Mouse (Mus musculus): ENCODE measurements around the gene Tmem19. TPM values are rescaled to one million over a fixed set of nuclear protein-coding genes. Genes with fewer than 3 reads are reported as not detected.

The Tmem19 gene
- total and polyA plus RNA-seq, 3 experiments = 8.6 to 15.1 (median 12.1) TPM

DNA sequence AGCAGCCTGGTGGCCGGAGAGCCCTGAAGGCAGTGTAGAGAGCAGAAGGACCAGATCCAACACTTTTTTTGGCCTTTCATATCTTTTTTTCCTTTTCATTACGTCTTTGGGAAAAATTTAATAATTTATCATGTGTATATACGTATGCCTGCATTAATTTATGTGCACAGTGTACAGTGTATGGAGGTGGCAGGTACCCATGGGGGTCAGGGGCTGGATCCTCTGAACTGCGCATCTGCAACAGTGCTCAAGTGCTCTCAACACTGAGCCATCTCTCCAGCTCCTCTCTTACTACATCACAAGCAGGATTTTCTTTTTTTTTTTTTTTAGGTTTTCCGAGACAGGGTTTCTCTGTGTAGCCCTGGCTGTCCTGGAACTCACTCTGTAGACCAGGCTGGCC is 64.7 kb downstream of the Tmem19 start:
- intact Hi-C loops (cut with DNase I) = no loop called here
- Histone ChIP-seq H3K9ac (ENCODE audit: low read depth, low read length) (no peak overlapping the region), H3K4me1 (ENCODE audit: control insufficient read depth, insufficient read depth, low read length) (peaks cover 2% of the 10 kb centered on the region), H3K36me3 (ENCODE audit: control insufficient read depth, insufficient read depth, low read length) (peaks cover 15% of the 10 kb centered on the region), H3K27ac (no peak overlapping the region), H3K27me3 (ENCODE audit: control insufficient read depth, insufficient read depth, low read length) (no peaks in the 10 kb centered on the region), H3K79me2 (replicated peaks; ENCODE audit: control insufficient read depth, insufficient read depth, low read length) (no peaks in the 10 kb centered on the region; the same call in 1 of the 2 replicates), H3K4me3 (no peak overlapping the region)
- no peak for DNase-seq
- TF ChIP-seq EP300 (IDR thresholded peaks at IDR 0.05; ENCODE audit: insufficient read depth, low read depth, low read length) (no peak), CTCF (IDR thresholded peaks at IDR 0.05) (no peak), POLR2A (IDR thresholded peaks at IDR 0.05; ENCODE audit: insufficient read depth, low read depth, low read length) (no peak)
- 84% methylated on average over 5 of the region's 5 CpGs for WGBS

DNA sequence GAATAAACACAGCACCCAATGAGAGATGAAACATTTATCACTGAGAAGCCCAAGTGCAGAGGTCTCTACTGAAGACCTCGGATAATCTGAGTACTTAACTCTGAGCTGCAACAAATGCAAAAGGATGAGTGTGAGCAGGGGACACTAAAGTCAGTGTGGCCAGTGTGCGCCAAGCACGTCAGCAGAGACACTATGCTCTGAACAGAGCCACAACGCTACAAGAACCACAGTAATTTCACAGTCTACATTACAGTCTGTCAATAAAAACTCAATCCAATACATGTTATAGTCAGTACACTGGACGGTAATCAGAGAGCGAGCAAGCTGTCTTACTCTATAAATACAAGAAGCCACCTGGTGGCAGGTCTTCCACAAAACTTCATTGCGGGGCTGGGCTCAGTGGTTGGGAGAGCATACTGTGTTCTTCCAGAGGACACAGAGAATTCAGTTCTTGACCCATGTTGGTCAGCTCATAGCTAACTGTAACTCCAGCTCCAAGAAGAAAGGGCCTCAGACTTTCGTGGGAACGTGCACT is 65.8 kb downstream of the Tmem19 start:
- no peak overlapping the region for H3K27ac ChIP-seq
- peaks cover 15% of the 10 kb centered on the region for H3K36me3 ChIP-seq (ENCODE audit: control insufficient read depth, insufficient read depth, low read length)
- H3K4me3 ChIP-seq = no peak overlapping the region
- intact Hi-C loops (cut with DNase I) = no loop called here
- TF ChIP-seq CTCF (IDR thresholded peaks at IDR 0.05) = peak; percentile 16; the same call in 1 of the 2 replicates
- no peak for TF ChIP-seq POLR2A (IDR thresholded peaks at IDR 0.05; ENCODE audit: insufficient read depth, low read depth, low read length)
- TF ChIP-seq EP300 (IDR thresholded peaks at IDR 0.05; ENCODE audit: insufficient read depth, low read depth, low read length) = no peak
- no peaks in the 10 kb centered on the region; the same call in 1 of the 2 replicates for H3K79me2 ChIP-seq (replicated peaks; ENCODE audit: control insufficient read depth, insufficient read depth, low read length)
- H3K27me3 ChIP-seq (ENCODE audit: control insufficient read depth, insufficient read depth, low read length) = no peaks in the 10 kb centered on the region
- H3K9ac ChIP-seq (ENCODE audit: low read depth, low read length) = no peak overlapping the region
- H3K4me1 ChIP-seq (ENCODE audit: control insufficient read depth, insufficient read depth, low read length) = peaks cover 2% of the 10 kb centered on the region
- no peak for DNase-seq
- 78% methylated on average over 9 of the region's 9 CpGs for WGBS

DNA sequence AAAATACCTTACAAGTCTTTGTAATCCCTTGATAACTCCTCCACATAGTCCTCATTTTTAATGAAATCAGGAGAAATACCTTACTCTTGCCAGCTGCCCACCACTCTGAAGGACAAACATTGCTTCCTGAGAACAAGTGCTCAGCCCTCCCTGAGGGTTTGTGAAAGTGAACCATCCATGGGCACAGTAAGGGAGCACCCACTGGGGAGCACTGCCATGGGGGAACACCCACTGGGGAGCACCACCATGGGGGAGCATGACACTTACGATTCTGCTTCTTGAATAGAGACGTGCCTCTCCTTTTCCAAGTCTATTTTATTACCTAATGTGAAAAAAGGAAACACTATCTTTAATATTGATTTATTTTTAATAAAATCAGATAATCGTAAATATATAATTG is 67.1 kb downstream of the Tmem19 start:
- Histone ChIP-seq H3K27me3 (ENCODE audit: control insufficient read depth, insufficient read depth, low read length) (no peaks in the 10 kb centered on the region), H3K79me2 (replicated peaks; ENCODE audit: control insufficient read depth, insufficient read depth, low read length) (no peaks in the 10 kb centered on the region; the same call in 1 of the 2 replicates), H3K4me1 (ENCODE audit: control insufficient read depth, insufficient read depth, low read length) (peaks cover 2% of the 10 kb centered on the region), H3K4me3 (no peak overlapping the region), H3K36me3 (ENCODE audit: control insufficient read depth, insufficient read depth, low read length) (peaks cover 9% of the 10 kb centered on the region), H3K9ac (ENCODE audit: low read depth, low read length) (no peak overlapping the region), H3K27ac (no peak overlapping the region)
- no peak for DNase-seq
- 92% methylated on average over 3 of the region's 3 CpGs for WGBS
- intact Hi-C loops (cut with DNase I) = no loop called here
- TF ChIP-seq CTCF (IDR thresholded peaks at IDR 0.05) (no peak), EP300 (IDR thresholded peaks at IDR 0.05; ENCODE audit: insufficient read depth, low read depth, low read length) (no peak), POLR2A (IDR thresholded peaks at IDR 0.05; ENCODE audit: insufficient read depth, low read depth, low read length) (no peak)

DNA sequence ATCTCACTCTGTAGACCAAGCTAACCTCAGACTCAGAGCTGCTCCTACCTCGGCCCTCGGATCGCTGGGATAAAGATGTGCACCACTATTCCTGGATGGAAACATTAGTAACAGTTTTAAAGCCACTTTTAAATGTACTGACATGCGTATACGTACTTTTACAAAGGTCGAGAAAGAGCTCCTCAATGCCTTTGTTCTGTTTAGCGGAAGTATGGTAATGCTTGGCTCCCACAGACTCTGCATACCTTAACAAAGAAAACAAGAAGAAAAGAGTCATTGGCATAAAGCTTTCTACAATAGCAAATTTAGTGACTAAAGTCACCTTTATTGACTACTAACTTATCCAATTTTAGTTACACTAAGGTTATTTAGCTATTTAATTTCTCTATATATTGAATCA is 67.6 kb downstream of the Tmem19 start:
- Histone ChIP-seq H3K36me3 (ENCODE audit: control insufficient read depth, insufficient read depth, low read length) (peaks cover 6% of the 10 kb centered on the region), H3K79me2 (replicated peaks; ENCODE audit: control insufficient read depth, insufficient read depth, low read length) (no peaks in the 10 kb centered on the region; the same call in 1 of the 2 replicates), H3K4me1 (ENCODE audit: control insufficient read depth, insufficient read depth, low read length) (peaks cover 2% of the 10 kb centered on the region), H3K27me3 (ENCODE audit: control insufficient read depth, insufficient read depth, low read length) (no peaks in the 10 kb centered on the region), H3K27ac (no peak overlapping the region), H3K9ac (ENCODE audit: low read depth, low read length) (no peak overlapping the region), H3K4me3 (no peak overlapping the region)
- 95% methylated on average over 7 of the region's 7 CpGs for WGBS
- intact Hi-C loops (cut with DNase I) = no loop called here
- no peak for DNase-seq
- TF ChIP-seq POLR2A (IDR thresholded peaks at IDR 0.05; ENCODE audit: insufficient read depth, low read depth, low read length) = no peak
- TF ChIP-seq EP300 (IDR thresholded peaks at IDR 0.05; ENCODE audit: insufficient read depth, low read depth, low read length) = no peak
- no peak for TF ChIP-seq CTCF (IDR thresholded peaks at IDR 0.05)

- Histone ChIP-seq H3K79me2 (replicated peaks; ENCODE audit: control insufficient read depth, insufficient read depth, low read length) (no peaks in the 10 kb centered on the region; the same call in 1 of the 2 replicates), H3K27ac (no peak overlapping the region), H3K4me1 (ENCODE audit: control insufficient read depth, insufficient read depth, low read length) (peaks cover 2% of the 10 kb centered on the region), H3K36me3 (ENCODE audit: control insufficient read depth, insufficient read depth, low read length) (peaks cover 4% of the 10 kb centered on the region), H3K9ac (ENCODE audit: low read depth, low read length) (no peak overlapping the region), H3K27me3 (ENCODE audit: control insufficient read depth, insufficient read depth, low read length) (no peaks in the 10 kb centered on the region), H3K4me3 (no peak overlapping the region)
- no peak for DNase-seq
- 90% methylated on average over 7 of the region's 7 CpGs for WGBS
- intact Hi-C loops (cut with DNase I) = no loop called here
- TF ChIP-seq POLR2A (IDR thresholded peaks at IDR 0.05; ENCODE audit: insufficient read depth, low read depth, low read length) (no peak), CTCF (IDR thresholded peaks at IDR 0.05) (no peak), EP300 (IDR thresholded peaks at IDR 0.05; ENCODE audit: insufficient read depth, low read depth, low read length) (no peak)
Observed at GRCm38 (mm10) chr10:115293946-115294345, 68.4 kb downstream of the Tmem19 start.

DNA sequence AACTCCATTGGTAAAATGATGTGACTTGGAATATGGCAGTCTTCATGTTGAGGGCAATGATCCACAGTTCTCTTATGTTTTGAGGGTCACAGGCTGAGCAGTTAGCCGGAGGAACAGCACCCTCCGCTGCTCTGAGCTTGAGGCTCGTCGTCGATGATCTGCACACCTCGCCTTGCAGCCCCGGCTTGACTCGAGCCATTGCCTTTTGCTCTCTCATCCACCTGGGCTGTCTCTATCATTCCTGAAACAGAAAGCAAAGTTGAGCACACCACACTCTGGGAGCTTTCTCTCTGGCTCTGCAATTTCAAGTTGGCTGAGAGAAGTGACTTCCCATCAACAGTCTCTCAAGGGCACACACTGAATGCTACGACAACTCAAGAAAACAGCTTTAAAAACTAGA is 71.6 kb downstream of the Tmem19 start:
- WGBS = 87% methylated on average over 9 of the region's 9 CpGs
- Histone ChIP-seq H3K79me2 (replicated peaks; ENCODE audit: control insufficient read depth, insufficient read depth, low read length) (no peaks in the 10 kb centered on the region; the same call in none of the 2 replicates), H3K27me3 (ENCODE audit: control insufficient read depth, insufficient read depth, low read length) (no peaks in the 10 kb centered on the region), H3K9ac (ENCODE audit: low read depth, low read length) (no peak overlapping the region), H3K4me1 (ENCODE audit: control insufficient read depth, insufficient read depth, low read length) (no peaks in the 10 kb centered on the region), H3K27ac (no peak overlapping the region), H3K36me3 (ENCODE audit: control insufficient read depth, insufficient read depth, low read length) (peaks cover 4% of the 10 kb centered on the region; the same call in 1 of the 2 replicates), H3K4me3 (no peak overlapping the region)
- intact Hi-C loops (cut with DNase I) = no loop called here
- no peak for DNase-seq
- TF ChIP-seq EP300 (IDR thresholded peaks at IDR 0.05; ENCODE audit: insufficient read depth, low read depth, low read length) (no peak), POLR2A (IDR thresholded peaks at IDR 0.05; ENCODE audit: insufficient read depth, low read depth, low read length) (no peak), CTCF (IDR thresholded peaks at IDR 0.05) (no peak)

Other genes with a start within 250 kb of the Tmem19 start
- not detected for gene Tph2, start 177.5 kb downstream of the Tmem19 start, total RNA-seq (2021)
- not detected in 2 replicates for gene Tph2, start 177.5 kb downstream of the Tmem19 start, polyA plus RNA-seq (2012; rRNA removed)
- gene Tbc1d15, start 111.0 kb downstream of the Tmem19 start, total RNA-seq (2021) = 10 to 100 TPM; 42.7 to 56.9 TPM
- 6.7 and 21.8 TPM in 2 replicates for gene Tbc1d15, start 111.0 kb downstream of the Tmem19 start, polyA plus RNA-seq (2012; rRNA removed)
- 10 to 100 TPM; 75.0 to 80.1 TPM for gene Rab21, start 46.9 kb downstream of the Tmem19 start, total RNA-seq (2021)
- 29.9 and 50.4 TPM in 2 replicates for gene Rab21, start 46.9 kb downstream of the Tmem19 start, polyA plus RNA-seq (2012; rRNA removed)
- gene Thap2, start 21.9 kb upstream of the Tmem19 start, total RNA-seq (2021) = 1 to 10 TPM; 7.9 to 9.3 TPM
- gene Thap2, start 21.9 kb upstream of the Tmem19 start, polyA plus RNA-seq (2012; rRNA removed) = 5.0 and 7.8 TPM in 2 replicates
- gene Zfc3h1, start 22.5 kb upstream of the Tmem19 start, total RNA-seq (2021) = 10 to 100 TPM; 13.3 TPM
- gene Zfc3h1, start 22.5 kb upstream of the Tmem19 start, polyA plus RNA-seq (2012; rRNA removed) = 13.7 and 29.3 TPM in 2 replicates
- gene A930009A15Rik, start 207.5 kb upstream of the Tmem19 start, total RNA-seq (2021) = not detected
- not detected in 2 replicates for gene A930009A15Rik, start 207.5 kb upstream of the Tmem19 start, polyA plus RNA-seq (2012; rRNA removed)
- gene Lgr5, start 225.3 kb upstream of the Tmem19 start, total RNA-seq (2021) = under 1 TPM in 1 of 2 experiments, not detected in 1; 0.05 TPM
- 0.25 and 0.32 TPM in 2 replicates for gene Lgr5, start 225.3 kb upstream of the Tmem19 start, polyA plus RNA-seq (2012; rRNA removed)

Measured in heart, adult 2 months (tissue).